Mouse (Mus musculus) heart, adult 2 months (tissue): ENCODE results near the gene Limch1.

Experiments
- CTCF ChIP-seq: fragments of 200-600 bp; IDR thresholded peaks from 2 replicates; pipeline ENCODE4 v1.8.1; 2022; ENCODE audit warnings: antibody characterized with exemption, mild to moderate bottlenecking, moderate library complexity
- POLR2A ChIP-seq: fragments of 200-500 bp; IDR thresholded peaks from 2 replicates; pipeline ENCODE4 v1.6.1; 2011; ENCODE audit warnings: mild to moderate bottlenecking, low read depth, low read length, control low read depth; ENCODE audit not compliant: insufficient read depth

- no peak for TF ChIP-seq CTCF
- no peak for TF ChIP-seq POLR2A
Measured at GRCm38 (mm10) chr5:66901116-66901515, 155.5 kb downstream of the Limch1 start.
